Mouse (Mus musculus): ENCODE measurements at regions not wholly inside any gene's neighbourhood (a gene's known extent, or its start where the extent isn't known, plus 50 kb on each side); places are given as distances from the start of the nearest gene placed in this dataset.
A peak's percentile ranks its signal among the peaks of the same experiment; 100 is the strongest.

GRCm38 (mm10) chr4:95105424-95105823 lies 53.4 kb upstream of the Jun start:
- Histone ChIP-seq H3K27me3 (ENCODE audit: control insufficient read depth, insufficient read depth, insufficient read length) (no peaks in the 10 kb centered on the region), H3K79me3 (ENCODE audit: low read depth) (peaks cover 5% of the 10 kb centered on the region), H3K79me2 (ENCODE audit: control insufficient read depth, insufficient read depth) (peaks cover 7% of the 10 kb centered on the region), H3K36me3 (ENCODE audit: control insufficient read depth, insufficient read depth) (peaks cover 27% of the 10 kb centered on the region), H3ac (ENCODE audit: control insufficient read depth, insufficient read length, low read depth) (peak overlapping the region; percentile 10), H3K4me3 (ENCODE audit: insufficient read depth, poor library complexity, severe bottlenecking) (no peak overlapping the region)
- TF ChIP-seq MAX (IDR thresholded peaks at IDR 0.05) (no peak), USF1 (IDR thresholded peaks at IDR 0.05; ENCODE audit: low read depth) (no peak), CEBPB (IDR thresholded peaks at IDR 0.05; ENCODE audit: low read depth) (no peak), CTCF (IDR thresholded peaks at IDR 0.05; ENCODE audit: control insufficient read depth, insufficient read depth, insufficient read length) (no peak), FOSL1 (IDR thresholded peaks at IDR 0.05; ENCODE audit: insufficient read depth, low read length, poor library complexity, severe bottlenecking) (peak; percentile 84), MYOD1 (IDR thresholded peaks at IDR 0.05; ENCODE audit: control insufficient read depth, insufficient read length, low read depth) (no peak), MYOG (IDR thresholded peaks at IDR 0.05; ENCODE audit: control insufficient read depth, extremely low read depth, insufficient read length) (no peak)

GRCm38 (mm10) chr4:95105926-95106622 lies 54.1 kb upstream of the Jun start:
- H3ac ChIP-seq (ENCODE audit: control insufficient read depth, insufficient read length, low read depth), result peak overlapping the region; percentile 55
- no peaks in the 10 kb centered on the region for H3K27me3 ChIP-seq (ENCODE audit: control insufficient read depth, insufficient read depth, insufficient read length)
- H3K36me3 ChIP-seq (ENCODE audit: control insufficient read depth, insufficient read depth), result peaks cover 33% of the 10 kb centered on the region
- H3K79me3 ChIP-seq (ENCODE audit: low read depth), result peaks cover 5% of the 10 kb centered on the region
- H3K79me2 ChIP-seq (ENCODE audit: control insufficient read depth, insufficient read depth), result peaks cover 7% of the 10 kb centered on the region
- H3K4me3 ChIP-seq (ENCODE audit: insufficient read depth, poor library complexity, severe bottlenecking), result no peak overlapping the region
- TF ChIP-seq MYOG (IDR thresholded peaks at IDR 0.05; ENCODE audit: control insufficient read depth, extremely low read depth, insufficient read length), result no peak
- peak; percentile 38 for TF ChIP-seq MAX (IDR thresholded peaks at IDR 0.05)
- TF ChIP-seq FOSL1 (IDR thresholded peaks at IDR 0.05; ENCODE audit: insufficient read depth, low read length, poor library complexity, severe bottlenecking), result peak; percentile 16
- TF ChIP-seq CTCF (IDR thresholded peaks at IDR 0.05; ENCODE audit: control insufficient read depth, insufficient read depth, insufficient read length), result no peak
- TF ChIP-seq USF1 (IDR thresholded peaks at IDR 0.05; ENCODE audit: low read depth), result no peak
- TF ChIP-seq CEBPB (IDR thresholded peaks at IDR 0.05; ENCODE audit: low read depth), result no peak
- TF ChIP-seq MYOD1 (IDR thresholded peaks at IDR 0.05; ENCODE audit: control insufficient read depth, insufficient read length, low read depth), result peak; percentile 47

GRCm38 (mm10) chr4:95106881-95107665 lies 55.1 kb upstream of the Jun start:
- Histone ChIP-seq H3K79me3 (ENCODE audit: low read depth) (peaks cover 5% of the 10 kb centered on the region), H3K27me3 (ENCODE audit: control insufficient read depth, insufficient read depth, insufficient read length) (no peaks in the 10 kb centered on the region), H3ac (ENCODE audit: control insufficient read depth, insufficient read length, low read depth) (no peak overlapping the region), H3K4me3 (ENCODE audit: insufficient read depth, poor library complexity, severe bottlenecking) (no peak overlapping the region), H3K79me2 (ENCODE audit: control insufficient read depth, insufficient read depth) (peaks cover 7% of the 10 kb centered on the region), H3K36me3 (ENCODE audit: control insufficient read depth, insufficient read depth) (peaks cover 33% of the 10 kb centered on the region)
- no peak for TF ChIP-seq MAX (IDR thresholded peaks at IDR 0.05)
- TF ChIP-seq CTCF (IDR thresholded peaks at IDR 0.05; ENCODE audit: control insufficient read depth, insufficient read depth, insufficient read length), result no peak
- TF ChIP-seq CEBPB (IDR thresholded peaks at IDR 0.05; ENCODE audit: low read depth), result no peak
- TF ChIP-seq MYOD1 (IDR thresholded peaks at IDR 0.05; ENCODE audit: control insufficient read depth, insufficient read length, low read depth), result no peak
- no peak for TF ChIP-seq MYOG (IDR thresholded peaks at IDR 0.05; ENCODE audit: control insufficient read depth, extremely low read depth, insufficient read length)

- no peaks in the 10 kb centered on the region for H3K79me3 ChIP-seq (ENCODE audit: low read depth)
- no peak overlapping the region for H3K4me3 ChIP-seq (ENCODE audit: insufficient read depth, poor library complexity, severe bottlenecking)
- TF ChIP-seq CEBPB (IDR thresholded peaks at IDR 0.05; ENCODE audit: low read depth), result no peak
- TF ChIP-seq FOSL1 (IDR thresholded peaks at IDR 0.05; ENCODE audit: insufficient read depth, low read length, poor library complexity, severe bottlenecking), result no peak
- no peak for TF ChIP-seq MYOG (IDR thresholded peaks at IDR 0.05; ENCODE audit: control insufficient read depth, extremely low read depth, insufficient read length)
- no peak for TF ChIP-seq MYOD1 (IDR thresholded peaks at IDR 0.05; ENCODE audit: control insufficient read depth, insufficient read length, low read depth)
- TF ChIP-seq USF1 (IDR thresholded peaks at IDR 0.05; ENCODE audit: low read depth), result no peak
- TF ChIP-seq CTCF (IDR thresholded peaks at IDR 0.05; ENCODE audit: control insufficient read depth, insufficient read depth, insufficient read length), result no peak
- no peak for TF ChIP-seq MAX (IDR thresholded peaks at IDR 0.05)
- H3ac ChIP-seq (ENCODE audit: control insufficient read depth, insufficient read length, low read depth), result no peak overlapping the region
- H3K36me3 ChIP-seq (ENCODE audit: control insufficient read depth, insufficient read depth), result peaks cover 27% of the 10 kb centered on the region
- no peaks in the 10 kb centered on the region for H3K27me3 ChIP-seq (ENCODE audit: control insufficient read depth, insufficient read depth, insufficient read length)
- H3K79me2 ChIP-seq (ENCODE audit: control insufficient read depth, insufficient read depth), result no peaks in the 10 kb centered on the region
Observed at GRCm38 (mm10) chr4:95108811-95109210, 56.8 kb upstream of the Jun start.

GRCm38 (mm10) chr4:95110828-95111227 lies 58.8 kb upstream of the Jun start:
- Histone ChIP-seq H3K27me3 (ENCODE audit: control insufficient read depth, insufficient read depth, insufficient read length) (no peaks in the 10 kb centered on the region), H3K4me3 (ENCODE audit: insufficient read depth, poor library complexity, severe bottlenecking) (no peak overlapping the region), H3K79me2 (ENCODE audit: control insufficient read depth, insufficient read depth) (no peaks in the 10 kb centered on the region), H3K79me3 (ENCODE audit: low read depth) (no peaks in the 10 kb centered on the region), H3ac (ENCODE audit: control insufficient read depth, insufficient read length, low read depth) (no peak overlapping the region), H3K36me3 (ENCODE audit: control insufficient read depth, insufficient read depth) (peaks cover 27% of the 10 kb centered on the region)
- no peak for TF ChIP-seq MAX (IDR thresholded peaks at IDR 0.05)
- no peak for TF ChIP-seq CTCF (IDR thresholded peaks at IDR 0.05; ENCODE audit: control insufficient read depth, insufficient read depth, insufficient read length)
- TF ChIP-seq MYOG (IDR thresholded peaks at IDR 0.05; ENCODE audit: control insufficient read depth, extremely low read depth, insufficient read length), result no peak
- no peak for TF ChIP-seq MYOD1 (IDR thresholded peaks at IDR 0.05; ENCODE audit: control insufficient read depth, insufficient read length, low read depth)
- no peak for TF ChIP-seq FOSL1 (IDR thresholded peaks at IDR 0.05; ENCODE audit: insufficient read depth, low read length, poor library complexity, severe bottlenecking)
- no peak for TF ChIP-seq CEBPB (IDR thresholded peaks at IDR 0.05; ENCODE audit: low read depth)
- TF ChIP-seq USF1 (IDR thresholded peaks at IDR 0.05; ENCODE audit: low read depth), result no peak
